Mouse (Mus musculus) megakaryocyte, embryonic 14.5 days (primary cell): ENCODE measurements at regions not wholly inside any gene's neighbourhood (a gene's known extent, or its start where the extent isn't known, plus 50 kb on each side); places are given as distances from the start of the nearest gene placed in this dataset.

Source experiments
- FLI1 ChIP-seq: IDR thresholded peaks from 2 replicates; pipeline ENCODE4 v1.6.1; 2012; ENCODE audit warnings: low read length, inconsistent platforms, mixed read lengths
- GATA1 ChIP-seq: IDR thresholded peaks from 3 replicates; pipeline ENCODE4 v1.6.1; 2012; ENCODE audit warnings: mixed read lengths, low read length, inconsistent platforms, borderline replicate concordance

- TF ChIP-seq GATA1, result no peak
- TF ChIP-seq FLI1, result no peak
Measured at GRCm38 (mm10) chr6:36068690-36069089, 319.2 kb upstream of the Chrm2 start.
